Mouse (Mus musculus) layer of hippocampus, adult 18-20 months (tissue): ENCODE results near the gene Mustn1. TPM values are rescaled to one million over a fixed set of nuclear protein-coding genes. Genes with fewer than 3 reads are reported as not detected.

Experiments used
- DNase-seq, 2 experiments: peaks; one replicate each; pipeline ENCODE4 v3.0.0; 2022; ENCODE audit warnings: low spot score in 2 of 2
- long read RNA-seq: library from polyadenylated mRNA; stranded (forward); transcript quantifications from one replicate; pipeline ENCODE4 v2.0.0, GENCODE M21; 2021
- total RNA-seq, 2 experiments: library from RNA; stranded (reverse); gene quantifications; 2 replicates each; pipeline ENCODE4 v1.2.3; 2021

Gene Mustn1
- 1 to 10 TPM in 1 of 2 experiments, under 1 TPM in 1; 0.89 to 1.8 TPM for total RNA-seq
- long read RNA-seq, partial matches to known transcripts = 0 of 1 reads
- long read RNA-seq, other reads (novel, unspliced or antisense) = 0 of 1 reads

GRCm38 (mm10) chr14:30878958-30879571 lies at the start of gene Mustn1:
Gene Mustn1, plus strand, starts transcription at chr14:30879200.
- no peak for DNase-seq

GRCm38 (mm10) chr14:30837416-30837996 lies 41.5 kb upstream of the Mustn1 start:
- no peak for DNase-seq

- DNase-seq = no peak
Measured at GRCm38 (mm10) chr14:30843701-30844100, 35.3 kb upstream of the Mustn1 start.

- no peak for DNase-seq
Measured at GRCm38 (mm10) chr14:30850504-30850903, 28.5 kb upstream of the Mustn1 start.

- no peak for DNase-seq
Measured at GRCm38 (mm10) chr14:30852325-30852724, 26.7 kb upstream of the Mustn1 start.

DNA sequence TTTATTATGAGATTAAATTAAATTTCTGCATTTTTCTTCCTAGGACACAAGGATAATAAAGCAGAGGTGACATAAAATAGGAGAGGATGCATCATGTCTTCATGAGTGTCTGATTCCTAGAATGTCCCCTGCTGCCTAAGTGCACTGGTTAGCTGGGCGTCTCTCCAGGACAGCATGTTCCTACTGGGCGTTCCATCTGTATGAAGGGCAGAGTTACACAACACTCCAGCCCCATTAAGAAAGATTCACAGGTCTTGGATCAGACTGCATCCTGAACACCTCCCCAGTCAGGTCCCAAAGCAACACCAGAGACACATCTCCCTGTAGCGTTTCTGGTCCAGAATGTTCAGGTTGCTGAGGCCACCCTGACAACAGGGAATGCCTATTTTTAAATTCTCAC lies 23.7 kb upstream of the Mustn1 start:
- no peak for DNase-seq

DNA sequence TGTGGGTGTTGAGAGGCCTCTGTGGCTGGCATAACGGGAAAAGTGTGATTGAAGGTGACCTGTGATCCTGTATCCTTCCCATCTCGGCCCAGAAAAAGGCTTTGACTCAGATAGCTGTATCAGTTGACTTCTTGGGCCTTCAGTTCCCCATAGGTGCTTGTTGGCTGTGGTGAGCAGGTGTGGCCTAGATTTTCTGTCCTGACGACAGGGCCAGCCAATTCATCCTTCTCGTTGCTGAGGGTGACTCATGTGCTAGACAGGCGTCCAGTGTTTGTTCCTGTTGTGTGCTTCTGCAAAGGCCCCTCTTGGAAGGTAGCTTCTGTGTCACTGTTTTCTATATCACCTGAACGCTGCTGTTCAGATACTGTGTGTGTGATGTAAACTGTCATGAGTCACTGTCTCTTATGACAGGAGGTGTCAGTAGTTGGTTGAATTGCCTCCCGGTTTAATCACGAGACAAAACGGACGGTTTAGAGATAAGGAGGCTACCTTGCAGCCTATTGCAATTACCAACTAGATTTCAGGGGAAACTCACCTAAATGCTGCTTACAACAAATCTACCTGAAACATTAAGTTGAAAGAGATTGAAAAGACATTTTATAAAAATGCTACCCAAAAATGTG lies 22.0 kb upstream of the Mustn1 start:
- no peak for DNase-seq

DNA sequence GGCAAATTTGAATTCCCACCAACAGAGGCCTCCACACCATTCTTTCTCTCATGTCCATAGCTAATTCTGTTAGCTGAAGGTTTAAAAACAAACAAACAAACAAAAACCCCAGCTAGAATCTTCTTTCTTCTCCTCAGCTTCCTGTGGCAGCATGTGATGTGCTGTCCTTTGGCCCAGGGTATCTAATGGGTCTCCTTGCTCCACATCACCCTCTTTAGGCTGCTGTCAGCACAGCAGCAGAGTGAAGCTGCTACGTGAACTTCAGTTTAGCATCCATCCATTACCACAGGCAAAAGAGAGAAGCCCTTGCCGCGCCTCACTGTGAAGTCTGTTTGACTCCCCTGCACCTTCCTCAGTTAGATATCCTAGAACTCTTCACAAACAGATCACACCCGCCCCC lies 21.0 kb upstream of the Mustn1 start:
- DNase-seq = no peak

DNA sequence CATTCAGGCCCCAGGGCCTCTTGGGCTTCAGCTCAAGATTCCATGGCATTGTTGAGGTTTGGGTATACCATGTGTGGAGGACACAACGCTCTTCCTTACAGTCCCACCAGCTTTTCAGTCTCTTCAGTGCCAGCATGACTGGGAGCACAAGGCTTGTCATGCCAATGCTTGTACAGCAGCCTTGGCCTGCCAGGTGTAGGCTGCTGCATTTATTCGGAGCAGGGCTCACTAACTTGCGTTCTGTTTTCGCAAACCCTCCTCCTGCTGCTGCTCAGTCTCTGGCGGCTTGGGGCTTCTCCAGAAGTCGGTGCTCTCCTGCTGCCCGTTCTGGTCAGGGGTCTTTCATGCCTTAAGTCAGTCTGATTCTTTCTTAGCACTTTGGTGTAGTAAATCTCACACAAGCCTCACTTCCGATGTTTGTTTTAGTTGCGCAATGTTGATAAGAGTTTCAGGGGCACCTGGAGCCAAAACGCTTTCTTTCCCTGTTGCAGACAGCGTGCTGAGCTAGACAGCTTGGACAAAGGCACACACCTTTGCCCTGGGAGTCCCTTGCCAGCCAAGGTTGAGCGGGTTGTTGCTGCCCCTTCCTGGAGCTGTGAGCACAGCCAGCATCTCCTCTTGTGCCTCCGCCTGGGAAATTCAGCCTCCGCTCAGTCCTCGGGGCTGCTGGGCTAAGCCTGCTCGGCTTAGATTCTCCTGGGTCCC lies 17.4 kb upstream of the Mustn1 start:
- DNase-seq = no peak

DNA sequence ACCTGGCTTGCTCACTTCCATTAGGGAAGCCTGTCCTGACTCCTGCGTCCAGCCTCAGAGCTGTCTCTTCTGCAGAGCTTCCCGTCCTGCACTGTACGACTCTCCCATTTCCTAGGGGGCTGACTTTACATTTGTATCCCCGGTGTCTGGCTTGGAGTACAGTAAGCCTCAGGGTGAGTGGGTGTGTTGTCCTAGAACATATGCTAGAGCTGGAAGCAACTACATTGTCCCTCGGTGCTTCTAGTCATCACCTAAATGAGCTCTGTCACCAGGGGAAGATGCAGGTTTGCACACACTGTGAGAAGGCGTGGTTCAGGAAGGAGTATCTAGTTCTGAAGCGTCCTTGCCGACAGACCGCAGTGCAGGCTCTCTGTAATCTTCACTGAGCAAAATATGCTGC lies 16.6 kb upstream of the Mustn1 start:
- DNase-seq = no peak

DNA sequence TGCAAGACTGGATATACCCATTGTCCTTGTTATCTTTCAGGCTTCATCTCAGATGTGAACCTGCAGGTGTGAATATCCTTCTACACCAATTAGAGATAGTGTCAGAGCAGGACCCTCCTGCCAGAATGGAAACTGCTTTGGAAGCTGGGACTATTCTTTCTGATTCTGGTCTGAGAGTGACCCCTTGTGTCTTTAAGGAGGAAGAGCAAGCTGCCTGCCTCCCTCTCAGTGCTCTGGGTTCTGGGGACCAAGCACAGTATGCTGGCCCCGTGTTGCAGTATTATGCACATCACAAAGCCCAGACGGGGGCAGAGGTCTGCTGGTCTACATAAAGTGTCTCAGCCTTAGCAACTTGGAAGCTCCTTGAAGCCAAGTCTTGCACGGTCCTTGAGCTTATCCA lies 13.7 kb upstream of the Mustn1 start:
- no peak for DNase-seq

- peak; percentile 42 to 79 for DNase-seq
Measured at GRCm38 (mm10) chr14:30867042-30867441, 12.0 kb upstream of the Mustn1 start.

GRCm38 (mm10) chr14:30868826-30869225 lies 10.2 kb upstream of the Mustn1 start:
- no peak for DNase-seq

DNA sequence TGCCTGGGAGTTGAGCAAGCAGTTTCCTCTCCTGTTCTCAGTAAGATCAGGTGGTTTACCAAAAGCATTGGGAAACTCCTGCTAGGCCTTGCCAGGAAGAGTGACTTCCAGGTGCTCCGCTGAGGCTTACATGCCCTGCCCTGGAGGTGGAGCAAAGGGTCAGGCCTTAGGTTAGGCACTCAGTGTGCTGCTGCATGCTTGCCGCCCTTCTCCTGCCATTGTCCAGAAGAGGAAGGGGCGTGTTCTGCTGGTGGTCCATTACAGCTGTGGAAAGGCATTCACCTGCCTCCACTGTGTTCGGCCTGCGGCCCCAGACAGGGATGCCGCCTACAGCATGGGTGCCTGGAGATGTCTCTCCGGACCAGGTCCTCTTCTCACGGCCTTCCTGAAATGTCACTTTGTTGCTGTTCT lies 9.6 kb upstream of the Mustn1 start:
- DNase-seq = no peak

- DNase-seq = no peak
Measured at GRCm38 (mm10) chr14:30870206-30871147, 8.5 kb upstream of the Mustn1 start.

GRCm38 (mm10) chr14:30874095-30874700 lies 4.8 kb upstream of the Mustn1 start:
- DNase-seq = no peak

DNA sequence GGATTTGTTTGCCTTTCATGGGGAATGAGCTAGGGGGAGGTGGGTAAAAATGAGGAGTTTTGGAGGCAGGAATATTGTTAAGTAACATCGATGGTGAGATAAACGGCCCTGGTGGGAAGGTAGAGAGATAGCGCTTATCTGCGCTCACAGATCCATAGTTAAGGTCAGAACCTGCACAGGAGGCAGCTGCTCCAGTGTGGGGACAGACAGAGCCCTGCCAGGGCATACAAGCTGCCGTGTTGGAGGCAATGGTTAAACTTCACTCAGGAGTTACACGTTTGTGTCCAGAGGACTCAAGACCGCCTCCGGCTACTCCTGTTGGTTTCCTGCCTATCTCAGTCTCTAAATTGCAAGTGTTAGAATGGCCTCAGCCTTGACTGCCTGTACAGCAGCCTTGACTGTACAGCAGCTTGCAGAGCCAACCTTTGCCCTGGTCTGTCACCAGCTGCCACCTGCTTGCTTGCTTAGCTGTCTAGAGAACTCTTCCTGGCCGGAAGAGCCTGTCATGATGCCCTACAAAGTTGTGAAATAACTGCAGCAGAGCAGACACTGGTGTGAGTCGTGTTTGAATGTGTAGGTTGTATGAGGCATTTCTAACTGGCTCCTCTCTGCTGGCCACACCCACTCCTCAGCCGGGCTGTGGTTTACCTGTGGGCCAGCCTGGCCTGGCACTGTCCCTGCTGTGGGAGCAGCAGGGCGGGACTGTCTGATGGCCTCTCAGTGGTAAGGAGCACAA lies 3.7 kb upstream of the Mustn1 start:
- DNase-seq = no peak

- DNase-seq = no peak
Measured at GRCm38 (mm10) chr14:30875955-30876354, 3.0 kb upstream of the Mustn1 start.

DNA sequence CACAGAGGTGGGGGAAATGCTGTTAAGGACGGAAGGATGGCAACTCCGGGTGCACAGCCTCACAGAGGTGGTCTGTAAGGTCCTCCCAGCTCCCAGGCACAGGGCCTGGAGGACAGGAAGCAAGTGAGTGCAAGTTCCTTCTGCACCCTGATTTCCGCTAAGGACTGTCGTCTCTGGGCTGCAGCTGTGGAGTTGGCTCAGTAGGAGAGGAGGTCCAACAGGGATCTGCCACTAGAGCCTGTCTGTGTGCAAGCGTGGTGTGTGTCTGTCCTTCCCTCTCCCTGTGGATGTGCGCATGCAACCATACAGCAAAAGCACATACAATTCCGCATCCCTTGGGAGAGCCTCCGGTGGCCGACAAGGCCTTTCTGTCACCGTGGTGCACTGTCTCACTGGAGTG lies 2.5 kb upstream of the Mustn1 start:
- DNase-seq = no peak

GRCm38 (mm10) chr14:30877827-30878226 lies 1.2 kb upstream of the Mustn1 start:
- no peak for DNase-seq
